Mouse (Mus musculus) forebrain, embryonic 15.5 days (tissue): Measurements from ENCODE around the gene Oxsr1. TPM values are rescaled to one million over a fixed set of nuclear protein-coding genes. Genes with fewer than 3 reads are reported as not detected.
A peak's percentile ranks its signal among the peaks of the same experiment; 100 is the strongest.
"Not testable (repeated sequence)": the region's sequence is repeated elsewhere in the genome, so short reads cannot be mapped to it uniquely, and the experiment has no call there.

Experiments
- ATAC-seq: fragments of 200-750 bp; cut with Nextera tagmentation; replicated peaks from 2 replicates; pipeline ENCODE4 v1.8.0; 2017; ENCODE audit warnings: mild to moderate bottlenecking, moderate TSS enrichment, moderate library complexity
- H3K27ac ChIP-seq: fragments of 300-500 bp; sonication (generic); replicated peaks from 2 replicates; pipeline ENCODE4 v1.5.1; 2015; ENCODE audit warnings: mild to moderate bottlenecking, inconsistent platforms
- H3K27me3 ChIP-seq: fragments of 300-500 bp; sonication (generic); 2 replicates; pipeline ENCODE4 v1.6.1; 2015; ENCODE audit warnings: inconsistent platforms
- H3K36me3 ChIP-seq: fragments of 300-500 bp; sonication (generic); 2 replicates; pipeline ENCODE4 v1.6.1; 2015; ENCODE audit warnings: mild to moderate bottlenecking, inconsistent platforms
- H3K4me1 ChIP-seq: fragments of 300-500 bp; sonication (generic); 2 replicates; pipeline ENCODE4 v1.6.1; 2015; ENCODE audit warnings: inconsistent platforms
- H3K4me2 ChIP-seq: fragments of 300-500 bp; sonication (generic); replicated peaks from 2 replicates; pipeline ENCODE4 v1.6.1; 2015; ENCODE audit warnings: mild to moderate bottlenecking, inconsistent platforms
- H3K4me3 ChIP-seq: fragments of 300-500 bp; sonication (generic); 2 replicates; pipeline ENCODE4 v1.5.1; 2015; ENCODE audit warnings: mild to moderate bottlenecking, inconsistent platforms
- H3K9ac ChIP-seq: fragments of 300-500 bp; sonication (generic); replicated peaks from 2 replicates; pipeline ENCODE4 v1.6.1; 2015; ENCODE audit warnings: mild to moderate bottlenecking, inconsistent platforms
- H3K9me3 ChIP-seq: fragments of 300-500 bp; sonication (generic); 2 replicates; pipeline ENCODE4 v1.6.1; 2016; ENCODE audit warnings: inconsistent platforms
- WGBS: fragments of 180-500 bp; shearing (Covaris S2); methylation state at CpG from one replicate; pipeline ENCODE4 v1.1.7; 2015; ENCODE audit warnings: mixed read lengths; 5-methylcytosine and 5-hydroxymethylcytosine counted together
- polyA plus RNA-seq: library from polyadenylated mRNA; unstranded; fragments of >200 nt; fragmentation: Nextera tagmentation; extraction: Ambion mirVana; gene quantifications from 2 replicates; pipeline ENCODE4 v1.2.1, GENCODE M21; 2015

The Oxsr1 gene
- polyA plus RNA-seq: 13.8 and 14.1 TPM in 2 replicates

- Histone ChIP-seq H3K4me2 (peak within 1 kb of the TSS; percentile 95), H3K4me3 (peak within 1 kb of the TSS; percentile 78), H3K27ac (peak within 1 kb of the TSS; percentile 95), H3K36me3 (no peaks in the 10 kb centered on the region), H3K9ac (peak within 1 kb of the TSS; percentile 85), H3K4me1 (peaks cover 30% of the 10 kb centered on the region), H3K27me3 (no peaks in the 10 kb centered on the region), H3K9me3 (no peaks in the 10 kb centered on the region)
- under 1% methylated on average over 76 of the region's 76 CpGs for WGBS
- peak; percentile 98 for ATAC-seq
Measured at GRCm38 (mm10) chr9:119322289-119323259, at the start of gene Oxsr1. Oxsr1 (minus strand) TSS chr9:119322427.

- no peak for ATAC-seq
- H3K9ac ChIP-seq: no peak overlapping the region
- H3K9me3 ChIP-seq: no peaks in the 10 kb centered on the region
- H3K27ac ChIP-seq: no peak overlapping the region
- H3K4me1 ChIP-seq: no peaks in the 10 kb centered on the region
- 87% methylated on average over 4 of the region's 4 CpGs for WGBS
- H3K4me2 ChIP-seq: no peak overlapping the region
- H3K4me3 ChIP-seq: no peak overlapping the region
- H3K27me3 ChIP-seq: no peaks in the 10 kb centered on the region
- no peaks in the 10 kb centered on the region for H3K36me3 ChIP-seq
Measured at GRCm38 (mm10) chr9:119371251-119371650, 49.0 kb upstream of the Oxsr1 start.

GRCm38 (mm10) chr9:119370770-119371169, 48.5 kb upstream of the Oxsr1 start:
- ATAC-seq, H3K9me3 ChIP-seq, H3K4me2 ChIP-seq, H3K36me3 ChIP-seq, H3K27me3 ChIP-seq, H3K27ac ChIP-seq, H3K4me3 ChIP-seq, H3K9ac ChIP-seq, H3K4me1 ChIP-seq: not testable (repeated sequence)
- 88% methylated on average over 4 of the region's 4 CpGs for WGBS

- no peak overlapping the region for H3K4me2 ChIP-seq
- ATAC-seq: no peak
- 96% methylated on average over 3 of the region's 3 CpGs for WGBS
Measured at GRCm38 (mm10) chr9:119368367-119368766, 46.1 kb upstream of the Oxsr1 start.

GRCm38 (mm10) chr9:119365284-119365683, 43.1 kb upstream of the Oxsr1 start, which contains the start of gene Slc22a14:
Slc22a14 (minus strand) TSS chr9:119365553.
- WGBS: 75% methylated on average over 7 of the region's 7 CpGs

More at GRCm38 (mm10) chr9:119368367-119368766, 46.1 kb upstream of the Oxsr1 start:
- no peaks in the 10 kb centered on the region for H3K9me3 ChIP-seq
- no peak overlapping the region for H3K27ac ChIP-seq
- H3K27me3 ChIP-seq: no peaks in the 10 kb centered on the region
- H3K9ac ChIP-seq: no peak overlapping the region
- no peaks in the 10 kb centered on the region for H3K36me3 ChIP-seq
- no peaks in the 10 kb centered on the region for H3K4me1 ChIP-seq
- no peak overlapping the region for H3K4me3 ChIP-seq

GRCm38 (mm10) chr9:119363229-119363628, 41.0 kb upstream of the Oxsr1 start:
- 94% methylated on average over 12 of the region's 12 CpGs for WGBS
- Histone ChIP-seq H3K36me3 (no peaks in the 10 kb centered on the region), H3K9me3 (no peaks in the 10 kb centered on the region), H3K9ac (no peak overlapping the region), H3K27ac (no peak overlapping the region), H3K27me3 (no peaks in the 10 kb centered on the region), H3K4me2 (no peak overlapping the region), H3K4me3 (no peak overlapping the region), H3K4me1 (no peaks in the 10 kb centered on the region)
- no peak for ATAC-seq

More at GRCm38 (mm10) chr9:119365284-119365683, 43.1 kb upstream of the Oxsr1 start, which contains the start of gene Slc22a14:
- Histone ChIP-seq H3K4me3 (no peak within 1 kb of the TSS), H3K4me2 (no peak within 1 kb of the TSS), H3K4me1 (no peaks in the 10 kb centered on the region), H3K27me3 (no peaks in the 10 kb centered on the region), H3K27ac (no peak within 1 kb of the TSS), H3K9me3 (no peaks in the 10 kb centered on the region), H3K36me3 (no peaks in the 10 kb centered on the region), H3K9ac (no peak within 1 kb of the TSS)
- ATAC-seq: no peak

GRCm38 (mm10) chr9:119361416-119361815, 39.2 kb upstream of the Oxsr1 start:
- ATAC-seq: no peak
- no peaks in the 10 kb centered on the region for H3K36me3 ChIP-seq
- WGBS: 93% methylated on average over 5 of the region's 5 CpGs
- H3K9me3 ChIP-seq: no peaks in the 10 kb centered on the region
- H3K4me2 ChIP-seq: no peak overlapping the region
- H3K27me3 ChIP-seq: no peaks in the 10 kb centered on the region
- H3K9ac ChIP-seq: no peak overlapping the region
- no peak overlapping the region for H3K4me3 ChIP-seq
- H3K27ac ChIP-seq: no peak overlapping the region
- peaks cover 3% of the 10 kb centered on the region; the same call in 1 of the 2 replicates for H3K4me1 ChIP-seq

GRCm38 (mm10) chr9:119358058-119358429, 35.8 kb upstream of the Oxsr1 start:
- no peaks in the 10 kb centered on the region for H3K9me3 ChIP-seq
- H3K36me3 ChIP-seq: no peaks in the 10 kb centered on the region
- ATAC-seq: 0 out of 2 replicates have a peak, but pooled peaks have one; percentile 1
- H3K9ac ChIP-seq: no peak overlapping the region
- 32% methylated on average over 9 of the region's 9 CpGs for WGBS
- H3K4me3 ChIP-seq: peak overlapping the region; percentile 85
- no peaks in the 10 kb centered on the region for H3K27me3 ChIP-seq
- H3K4me2 ChIP-seq: peak overlapping the region; percentile 96
- H3K27ac ChIP-seq: no peak overlapping the region
- H3K4me1 ChIP-seq: peaks cover 3% of the 10 kb centered on the region; the same call in 1 of the 2 replicates

- peak; percentile 89 for ATAC-seq
- Histone ChIP-seq H3K36me3 (no peaks in the 10 kb centered on the region), H3K4me3 (peak within 1 kb of the TSS; percentile 85), H3K4me1 (peaks cover 3% of the 10 kb centered on the region; the same call in 1 of the 2 replicates), H3K27me3 (no peaks in the 10 kb centered on the region), H3K9ac (peak within 1 kb of the TSS; percentile 77), H3K27ac (no peak within 1 kb of the TSS), H3K9me3 (no peaks in the 10 kb centered on the region), H3K4me2 (peak within 1 kb of the TSS; percentile 96)
- WGBS: 2% methylated on average over 63 of the region's 65 CpGs
Measured at GRCm38 (mm10) chr9:119357331-119358057, 35.3 kb upstream of the Oxsr1 start, which contains the start of gene Xylb. Xylb (plus strand) TSS chr9:119357381.

- Histone ChIP-seq H3K4me2 (no peak overlapping the region), H3K36me3 (peaks cover 7% of the 10 kb centered on the region), H3K27ac (no peak overlapping the region), H3K9ac (no peak overlapping the region), H3K4me1 (peaks cover 3% of the 10 kb centered on the region; the same call in 1 of the 2 replicates), H3K4me3 (no peak overlapping the region), H3K27me3 (no peaks in the 10 kb centered on the region), H3K9me3 (no peaks in the 10 kb centered on the region)
- no peak for ATAC-seq
- WGBS: 84% methylated on average over 6 of the region's 6 CpGs
Measured at GRCm38 (mm10) chr9:119355943-119356342, 33.7 kb upstream of the Oxsr1 start.

GRCm38 (mm10) chr9:119353926-119354325, 31.7 kb upstream of the Oxsr1 start:
- no peaks in the 10 kb centered on the region for H3K9me3 ChIP-seq
- no peak overlapping the region for H3K9ac ChIP-seq
- H3K36me3 ChIP-seq: peaks cover 18% of the 10 kb centered on the region
- no peaks in the 10 kb centered on the region for H3K27me3 ChIP-seq
- H3K27ac ChIP-seq: no peak overlapping the region
- ATAC-seq: no peak
- H3K4me2 ChIP-seq: no peak overlapping the region
- peaks cover 3% of the 10 kb centered on the region; the same call in 1 of the 2 replicates for H3K4me1 ChIP-seq
- WGBS: 84% methylated on average over 6 of the region's 6 CpGs
- no peak overlapping the region for H3K4me3 ChIP-seq

GRCm38 (mm10) chr9:119352060-119352459, 29.8 kb upstream of the Oxsr1 start:
- no peaks in the 10 kb centered on the region for H3K4me1 ChIP-seq
- WGBS: 26% methylated on average over 4 of the region's 4 CpGs
- ATAC-seq: peak; percentile 78

More at GRCm38 (mm10) chr9:119352060-119352459, 29.8 kb upstream of the Oxsr1 start:
- no peaks in the 10 kb centered on the region for H3K9me3 ChIP-seq
- no peak overlapping the region for H3K4me2 ChIP-seq
- H3K27ac ChIP-seq: no peak overlapping the region
- H3K27me3 ChIP-seq: no peaks in the 10 kb centered on the region
- no peak overlapping the region for H3K4me3 ChIP-seq
- no peak overlapping the region for H3K9ac ChIP-seq
- peaks cover 35% of the 10 kb centered on the region for H3K36me3 ChIP-seq
